Mouse (Mus musculus) forebrain, embryonic 14.5 days (tissue): ENCODE results near the gene Cnnm2. TPM values are rescaled to one million over a fixed set of nuclear protein-coding genes. Genes with fewer than 3 reads are reported as not detected.

Experiments used
- ATAC-seq: fragments of 200-750 bp; cut with Nextera tagmentation; 2 replicates; pipeline ENCODE4 v1.8.0; 2017; ENCODE audit warnings: mild to moderate bottlenecking, moderate library complexity
- DNase-seq: peaks from one replicate; pipeline ENCODE4 v3.0.0-alpha.2; 2015; ENCODE audit warnings: low spot score
- H3K27ac ChIP-seq: fragments of 300-500 bp; sonication (generic); 2 replicates; pipeline ENCODE4 v1.5.1; 2014; ENCODE audit warnings: low read depth, mild to moderate bottlenecking, control low read depth, low read length, moderate library complexity
- H3K27me3 ChIP-seq: fragments of 300-500 bp; sonication (generic); replicated peaks from 2 replicates; pipeline ENCODE4 v1.6.1; 2014; ENCODE audit warnings: low read length, control low read depth, mixed read lengths; ENCODE audit not compliant: control insufficient read depth, insufficient read depth
- H3K36me3 ChIP-seq: fragments of 300-500 bp; sonication (generic); 2 replicates; pipeline ENCODE4 v1.6.1; 2014; ENCODE audit warnings: low read length, control low read depth; ENCODE audit not compliant: control insufficient read depth, insufficient read depth
- H3K4me1 ChIP-seq: fragments of 300-500 bp; sonication (generic); 2 replicates; pipeline ENCODE4 v1.6.1; 2014; ENCODE audit warnings: antibody characterized with exemption, low read length, control low read depth; ENCODE audit not compliant: control insufficient read depth, insufficient read depth
- H3K4me2 ChIP-seq: fragments of 300-500 bp; sonication (generic); 2 replicates; pipeline ENCODE4 v1.6.1; 2014; ENCODE audit warnings: mild to moderate bottlenecking, control low read depth, low read length
- H3K4me3 ChIP-seq: fragments of 300-500 bp; sonication (generic); 2 replicates; pipeline ENCODE4 v1.5.1; 2014; ENCODE audit warnings: low read depth, low read length, control low read depth
- H3K9ac ChIP-seq: fragments of 300-500 bp; sonication (generic); 2 replicates; pipeline ENCODE4 v1.6.1; 2014; ENCODE audit warnings: mild to moderate bottlenecking, low read length, control low read depth, moderate library complexity
- H3K9me3 ChIP-seq: fragments of 300-500 bp; sonication (generic); replicated peaks from 2 replicates; pipeline ENCODE4 v1.6.1; 2016; ENCODE audit warnings: low read length, control low read depth, mixed read lengths; ENCODE audit not compliant: control insufficient read depth
- WGBS: fragments of 180-500 bp; shearing (Covaris S2); extraction: QIAGEN DNeasy Blood & Tissue Kit; methylation state at CpG from one replicate; pipeline ENCODE4 v1.1.7; 2014; 5-methylcytosine and 5-hydroxymethylcytosine counted together
- polyA plus RNA-seq: library from polyadenylated mRNA; unstranded; fragments of >200 nt; fragmentation: Nextera tagmentation; extraction: Ambion mirVana; gene quantifications from 2 replicates; pipeline ENCODE4 v1.2.1, GENCODE M21; 2014

Cnnm2 gene
- polyA plus RNA-seq, 1 experiment from 2014 or later: 2.8 TPM

DNA sequence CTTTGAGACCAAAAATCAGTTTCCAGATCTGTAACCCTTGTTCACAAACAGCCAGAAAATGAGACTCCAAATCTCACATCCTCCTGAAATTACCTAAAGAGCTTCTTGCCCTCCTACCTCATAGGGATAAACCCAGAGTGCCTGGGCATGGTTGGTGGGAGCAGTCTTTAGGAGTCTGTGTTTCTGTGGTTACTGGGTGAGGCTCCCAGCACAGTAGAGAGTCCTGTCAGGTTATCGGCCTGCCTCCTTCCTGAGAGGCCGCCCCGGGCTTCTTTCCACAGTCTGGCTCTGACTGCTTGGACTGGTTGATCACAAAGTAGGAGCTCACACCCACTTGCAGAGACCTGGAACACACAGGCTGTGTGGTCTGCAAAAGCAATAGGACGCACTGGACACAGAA, 104.0 kb downstream of the Cnnm2 start:
- H3K4me3 ChIP-seq: no peak overlapping the region
- no peaks in the 10 kb centered on the region for H3K9me3 ChIP-seq
- H3K27ac ChIP-seq: no peak overlapping the region
- H3K9ac ChIP-seq: no peak overlapping the region
- H3K4me2 ChIP-seq: no peak overlapping the region
- H3K27me3 ChIP-seq: no peaks in the 10 kb centered on the region
- no peaks in the 10 kb centered on the region for H3K36me3 ChIP-seq
- ATAC-seq (no peak), DNase-seq (no peak)
- WGBS: 93% methylated on average over 4 of the region's 4 CpGs
- no peaks in the 10 kb centered on the region for H3K4me1 ChIP-seq

DNA sequence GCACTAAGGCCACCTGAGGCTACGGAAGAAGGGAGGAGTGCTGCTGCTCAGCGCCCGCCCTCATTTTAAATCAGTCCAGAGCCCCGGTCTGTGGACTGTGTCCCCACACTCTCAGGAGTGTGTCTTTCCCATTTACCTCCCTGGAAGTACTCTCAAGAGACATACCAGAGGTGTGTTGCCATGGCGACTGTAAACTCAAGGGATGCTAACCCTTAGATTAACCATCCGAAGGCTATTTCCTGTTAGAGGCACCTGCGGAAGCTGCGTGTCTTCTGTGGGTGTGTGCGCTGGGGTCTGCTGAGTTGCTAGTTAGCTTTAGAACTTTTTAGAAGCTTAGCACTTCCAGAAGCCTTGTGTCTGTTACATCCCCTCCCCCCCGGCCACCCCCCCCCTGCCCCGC, 107.7 kb downstream of the Cnnm2 start:
- Histone ChIP-seq H3K4me1 (no peaks in the 10 kb centered on the region), H3K9me3 (no peaks in the 10 kb centered on the region), H3K36me3 (no peaks in the 10 kb centered on the region), H3K27me3 (no peaks in the 10 kb centered on the region), H3K9ac (no peak overlapping the region), H3K4me3 (no peak overlapping the region), H3K27ac (no peak overlapping the region), H3K4me2 (no peak overlapping the region)
- DNase-seq (no peak), ATAC-seq (no peak)
- 62% methylated on average over 11 of the region's 11 CpGs for WGBS

DNA sequence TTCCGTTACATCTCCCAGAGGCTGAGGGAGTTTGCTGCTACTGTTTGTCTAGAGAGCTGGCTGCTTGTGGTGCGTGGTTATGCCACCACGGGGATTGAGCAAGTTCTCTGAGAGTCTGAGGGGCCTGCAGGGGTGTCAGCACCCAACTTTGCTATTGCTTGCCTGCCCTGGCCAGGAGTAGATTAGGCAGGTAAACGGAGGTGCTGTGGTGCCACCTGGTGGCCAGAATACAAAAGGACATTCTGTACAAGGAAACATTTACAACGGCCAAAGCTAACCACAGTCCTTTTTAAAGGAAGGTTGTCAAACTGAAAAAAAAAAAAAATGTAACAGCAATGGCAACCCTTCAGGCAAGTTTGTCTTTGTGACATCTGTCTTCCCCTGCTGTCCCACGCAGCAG, 108.1 kb downstream of the Cnnm2 start:
- Histone ChIP-seq H3K27ac (no peak overlapping the region), H3K4me3 (no peak overlapping the region)
- ATAC-seq: peak; percentile 75

DNA sequence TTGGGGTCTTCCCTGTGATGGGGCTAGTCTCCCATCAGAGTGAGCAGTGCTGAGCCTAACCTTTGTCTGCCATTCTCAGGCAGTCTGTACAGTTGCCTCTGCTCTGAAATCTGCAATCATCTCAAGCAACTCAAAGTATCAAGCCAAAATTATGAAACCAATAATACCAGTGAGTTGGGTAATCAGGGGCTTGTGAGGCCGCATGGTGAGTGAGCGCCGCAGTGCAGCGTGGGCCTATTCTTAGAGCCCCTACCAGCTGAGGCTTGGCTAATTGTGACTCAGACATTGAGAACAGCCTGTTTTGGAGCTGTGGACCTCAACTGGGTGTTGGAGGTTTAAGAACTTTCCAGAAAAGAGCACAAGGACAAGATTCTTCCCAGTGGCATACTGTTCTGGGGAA, 109.7 kb downstream of the Cnnm2 start:
- no peak overlapping the region for H3K4me2 ChIP-seq
- DNase-seq: no peak
- ATAC-seq: no peak
- 90% methylated on average over 4 of the region's 4 CpGs for WGBS
- no peak overlapping the region for H3K4me3 ChIP-seq
- H3K9ac ChIP-seq: no peak overlapping the region
- H3K27ac ChIP-seq: no peak overlapping the region
- H3K9me3 ChIP-seq: no peaks in the 10 kb centered on the region
- H3K36me3 ChIP-seq: no peaks in the 10 kb centered on the region
- H3K27me3 ChIP-seq: no peaks in the 10 kb centered on the region
- H3K4me1 ChIP-seq: no peaks in the 10 kb centered on the region

More for the DNA sequence above, 108.1 kb downstream of the Cnnm2 start:
- Histone ChIP-seq H3K4me2 (no peak overlapping the region), H3K27me3 (no peaks in the 10 kb centered on the region), H3K36me3 (no peaks in the 10 kb centered on the region), H3K9ac (no peak overlapping the region), H3K4me1 (no peaks in the 10 kb centered on the region), H3K9me3 (no peaks in the 10 kb centered on the region)
- 9% methylated on average over 6 of the region's 6 CpGs for WGBS
- peak; percentile 81 for DNase-seq

DNA sequence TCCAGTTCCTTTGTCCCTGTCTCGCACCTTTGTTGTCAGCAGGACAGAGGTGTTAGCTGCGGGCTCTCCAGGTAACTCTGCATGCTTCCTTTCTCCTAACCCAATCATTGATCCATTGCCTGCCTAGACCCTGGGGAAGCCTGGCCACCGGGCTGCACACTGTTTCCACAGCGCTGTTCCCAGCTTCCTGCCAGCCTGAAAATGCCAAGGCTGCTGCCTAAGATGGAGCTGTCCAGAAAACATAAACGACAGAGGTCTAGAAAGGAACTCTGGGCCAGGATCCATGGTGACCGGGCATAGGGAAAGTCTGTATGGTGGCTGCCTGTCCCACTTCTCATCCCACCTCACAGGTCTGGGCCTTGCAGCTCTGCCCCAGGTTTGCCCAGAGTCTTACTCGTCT, 110.3 kb downstream of the Cnnm2 start:
- Histone ChIP-seq H3K9ac (no peak overlapping the region), H3K27ac (no peak overlapping the region), H3K36me3 (no peaks in the 10 kb centered on the region), H3K4me2 (no peak overlapping the region), H3K4me1 (no peaks in the 10 kb centered on the region), H3K9me3 (no peaks in the 10 kb centered on the region), H3K27me3 (no peaks in the 10 kb centered on the region), H3K4me3 (no peak overlapping the region)
- no peak for DNase-seq
- ATAC-seq: no peak
- 82% methylated on average over 7 of the region's 7 CpGs for WGBS

DNA sequence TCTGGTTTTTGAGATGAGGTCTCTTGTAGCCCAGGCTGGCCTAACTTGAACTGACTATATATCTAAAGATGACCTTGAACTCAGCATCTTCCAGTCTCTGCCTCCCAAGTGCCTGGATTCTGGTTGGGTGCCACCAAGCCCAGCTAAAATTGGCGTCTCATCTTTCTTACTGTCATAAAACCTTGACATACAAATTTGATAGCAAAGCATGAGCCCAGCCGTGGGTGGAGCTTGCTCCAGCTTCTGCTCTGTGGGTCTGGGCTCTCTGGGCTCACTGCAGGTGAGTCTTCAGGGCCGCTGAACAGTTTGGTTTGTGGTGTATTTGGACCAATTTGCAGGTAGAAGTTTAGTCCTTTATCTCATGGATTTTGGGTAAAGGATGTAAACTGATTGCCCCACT, 112.5 kb downstream of the Cnnm2 start:
- no peak for DNase-seq
- Histone ChIP-seq H3K4me1 (no peaks in the 10 kb centered on the region), H3K4me2 (no peak overlapping the region), H3K36me3 (no peaks in the 10 kb centered on the region), H3K9ac (no peak overlapping the region), H3K27me3 (no peaks in the 10 kb centered on the region), H3K9me3 (no peaks in the 10 kb centered on the region), H3K27ac (no peak overlapping the region), H3K4me3 (no peak overlapping the region)
- no peak for ATAC-seq
- 88% methylated on average over 3 of the region's 3 CpGs for WGBS

DNA sequence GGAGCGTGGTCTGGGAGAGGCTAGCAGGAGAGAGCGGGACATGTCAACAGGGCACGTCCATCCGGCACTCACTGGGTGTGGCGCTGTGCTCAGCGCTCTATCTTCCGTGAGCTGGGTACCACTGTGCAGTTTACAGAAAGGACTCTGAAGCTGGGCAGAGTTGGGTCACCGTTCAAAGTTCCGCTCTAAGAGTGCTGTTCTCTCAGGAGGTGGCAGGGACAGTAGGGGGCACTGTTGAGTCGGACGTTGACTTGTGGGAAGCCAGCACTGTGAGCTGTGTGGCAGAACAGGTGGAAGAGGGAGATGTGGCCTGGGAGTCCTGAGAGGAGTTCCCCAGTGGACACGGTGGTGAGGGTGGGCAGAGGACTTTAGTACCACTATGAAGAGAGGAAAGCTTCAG, 114.4 kb downstream of the Cnnm2 start:
- Histone ChIP-seq H3K9ac (no peak overlapping the region), H3K36me3 (no peaks in the 10 kb centered on the region), H3K4me2 (no peak overlapping the region), H3K4me3 (no peak overlapping the region), H3K9me3 (no peaks in the 10 kb centered on the region), H3K27ac (no peak overlapping the region), H3K27me3 (no peaks in the 10 kb centered on the region), H3K4me1 (no peaks in the 10 kb centered on the region)
- WGBS: 40% methylated on average over 12 of the region's 12 CpGs
- DNase-seq (peak; percentile 85), ATAC-seq (peak; percentile 75)

DNA sequence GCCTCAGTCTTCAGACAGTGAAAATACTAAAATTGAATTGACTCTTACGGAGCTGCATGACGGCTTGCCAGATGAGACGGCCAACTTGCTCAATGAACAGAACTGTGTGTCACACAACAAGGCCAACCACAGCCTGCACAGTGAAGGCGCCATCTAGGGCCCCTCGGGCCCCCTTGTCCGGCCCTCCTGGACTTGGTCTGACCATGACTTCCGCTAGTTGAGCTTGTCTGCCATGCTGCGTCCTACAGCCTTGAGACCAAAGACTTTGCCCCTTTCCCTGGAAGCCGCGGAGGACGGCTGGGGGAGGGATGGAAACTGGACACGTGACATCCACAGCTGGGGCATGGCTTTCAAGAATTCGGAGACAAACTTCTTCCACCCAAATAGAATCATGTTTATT, 116.5 kb downstream of the Cnnm2 start:
- no peaks in the 10 kb centered on the region for H3K9me3 ChIP-seq
- H3K4me2 ChIP-seq: no peak overlapping the region
- no peak overlapping the region for H3K4me3 ChIP-seq
- H3K27ac ChIP-seq: no peak overlapping the region
- WGBS: 89% methylated on average over 13 of the region's 13 CpGs
- no peaks in the 10 kb centered on the region for H3K27me3 ChIP-seq
- no peaks in the 10 kb centered on the region for H3K4me1 ChIP-seq
- DNase-seq (no peak), ATAC-seq (no peak)
- no peak overlapping the region for H3K9ac ChIP-seq
- H3K36me3 ChIP-seq: 0 out of 2 replicates have a peak, but pooled peaks cover 11% of the 10 kb centered on the region

DNA sequence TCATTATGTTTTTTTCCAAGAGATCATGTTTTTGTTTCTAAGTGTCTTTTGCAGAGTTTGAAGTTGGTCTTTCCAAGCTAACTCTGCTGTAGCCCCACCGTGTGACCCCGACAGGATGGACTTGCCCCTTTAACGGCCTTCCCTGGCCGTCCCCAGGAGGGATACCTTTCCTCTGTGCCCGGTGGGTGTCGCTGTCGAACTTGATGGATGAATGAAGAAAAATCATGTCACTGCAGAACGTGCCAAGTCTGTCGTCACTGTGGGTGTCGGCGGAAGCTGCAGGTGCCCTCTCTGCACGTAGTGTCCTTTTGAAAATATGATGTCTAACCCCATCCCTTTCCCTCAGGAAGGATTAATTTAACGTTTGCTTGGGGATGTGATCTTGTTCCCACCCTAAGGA, 117.0 kb downstream of the Cnnm2 start:
- peaks cover 11% of the 10 kb centered on the region; the same call in 1 of the 2 replicates for H3K36me3 ChIP-seq
- no peak overlapping the region for H3K4me2 ChIP-seq
- H3K4me1 ChIP-seq: no peaks in the 10 kb centered on the region
- no peaks in the 10 kb centered on the region for H3K9me3 ChIP-seq
- DNase-seq: peak; percentile 67
- H3K27me3 ChIP-seq: no peaks in the 10 kb centered on the region
- 67% methylated on average over 13 of the region's 13 CpGs for WGBS
- no peak overlapping the region for H3K27ac ChIP-seq
- ATAC-seq: no peak
- no peak overlapping the region for H3K9ac ChIP-seq
- H3K4me3 ChIP-seq: no peak overlapping the region
